Mouse (Mus musculus) brain, embryonic 18.5 days (tissue): ENCODE measurements around the gene Wdr95.

Experiments
- DNase-seq: peaks from one replicate; pipeline ENCODE4 v3.0.0-alpha.2; 2012; ENCODE audit warnings: low read depth, low spot score

Wdr95 gene

GRCm38 (mm10) chr5:149577449-149577848 is 49.0 kb downstream of the Wdr95 start:
- DNase-seq, result no peak

GRCm38 (mm10) chr5:149582642-149583262 is 54.3 kb downstream of the Wdr95 start:
- DNase-seq, result no peak

DNA sequence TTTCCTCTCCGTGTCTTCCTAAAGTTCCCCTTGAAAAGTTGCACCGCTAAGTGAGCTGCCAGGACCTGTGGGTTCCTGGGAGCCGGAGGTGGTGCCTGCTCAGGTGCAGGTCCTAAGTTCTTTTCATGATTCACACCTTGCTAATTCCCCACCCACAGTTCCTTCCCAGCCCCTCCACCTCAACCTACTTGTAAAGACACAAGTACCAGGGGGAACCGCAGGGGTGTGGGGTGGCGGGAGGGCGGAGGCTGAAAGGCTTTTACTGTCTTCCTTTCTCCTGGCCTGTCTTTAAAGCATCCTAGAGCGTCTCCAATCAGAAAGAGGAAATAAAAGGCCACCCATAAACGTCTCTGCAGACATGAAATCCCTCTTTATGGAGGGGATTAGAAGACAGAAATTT is 55.0 kb downstream of the Wdr95 start:
- no peak for DNase-seq

DNA sequence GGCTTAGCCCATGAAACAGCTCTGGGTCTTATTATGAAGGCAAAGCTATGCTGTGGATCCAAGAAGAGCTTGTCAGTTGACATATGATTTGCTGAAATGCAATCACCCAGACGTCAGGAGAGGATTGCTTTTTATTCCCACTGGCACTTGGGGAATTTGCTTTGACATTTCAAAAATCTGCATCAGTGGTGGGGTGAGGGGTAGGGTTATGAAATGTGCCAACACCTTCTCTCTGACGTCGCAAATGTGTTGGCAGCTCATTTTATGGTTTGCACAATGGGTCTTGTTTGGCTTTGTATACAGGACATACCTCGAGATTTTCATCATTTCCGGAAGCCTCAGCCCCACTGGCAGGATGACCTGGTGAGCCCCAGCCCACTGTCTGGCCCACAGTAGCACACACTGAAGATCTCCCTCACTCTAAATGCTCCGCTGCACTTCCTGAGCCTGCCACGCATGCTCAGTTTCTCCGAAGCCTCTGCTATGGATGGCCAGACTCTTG is 55.7 kb downstream of the Wdr95 start:
- no peak for DNase-seq

- DNase-seq, result no peak
Measured at GRCm38 (mm10) chr5:149585231-149585630, 56.8 kb downstream of the Wdr95 start.

DNA sequence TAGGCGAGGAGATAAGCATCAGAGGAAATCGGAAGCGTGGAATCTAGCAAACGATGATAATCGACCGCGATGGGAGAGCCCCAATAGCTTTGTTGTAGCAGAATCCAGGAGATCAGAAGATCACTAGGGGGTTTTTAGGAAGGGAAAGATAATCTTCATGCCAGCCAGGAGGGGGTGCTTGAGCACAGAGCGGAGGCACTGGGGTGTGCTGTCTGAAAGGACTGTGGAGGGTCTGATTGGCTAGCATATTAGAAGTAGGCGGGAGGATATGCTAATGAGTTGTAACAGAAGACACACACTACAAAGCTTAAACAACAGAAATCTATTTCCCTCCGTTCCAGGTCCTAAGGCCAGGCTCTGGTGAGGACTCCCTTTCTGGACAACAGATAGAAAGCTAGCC is 57.4 kb downstream of the Wdr95 start:
- no peak for DNase-seq

DNA sequence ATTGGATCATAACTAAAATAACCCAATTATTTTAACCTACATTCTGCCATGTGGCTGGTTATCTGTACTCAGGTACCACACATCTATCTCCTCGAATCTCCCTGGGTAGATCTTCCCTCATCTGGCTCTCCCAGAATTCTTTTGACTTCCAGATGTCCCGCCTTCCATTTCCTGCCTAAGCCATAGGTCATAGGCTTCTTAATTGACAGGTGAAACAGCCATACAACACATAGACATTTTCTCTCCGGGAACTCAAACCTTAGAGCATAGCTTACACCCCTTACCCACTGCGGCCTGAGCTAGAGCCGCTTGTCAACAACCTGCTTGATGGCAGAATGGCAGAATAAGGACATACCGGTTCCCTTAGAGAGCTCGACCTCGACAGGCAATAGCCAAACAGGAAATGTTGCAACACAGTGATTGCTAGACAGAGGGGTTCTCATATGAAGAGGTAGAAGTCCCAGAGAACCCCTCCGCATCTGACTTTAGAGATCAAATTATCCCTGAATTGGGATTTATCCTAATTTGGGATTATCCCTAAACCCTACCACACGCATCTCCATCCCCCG is 58.9 kb downstream of the Wdr95 start:
- no peak for DNase-seq

GRCm38 (mm10) chr5:149588814-149589534 is 60.5 kb downstream of the Wdr95 start:
- no peak for DNase-seq

GRCm38 (mm10) chr5:149589932-149590331 is 61.5 kb downstream of the Wdr95 start:
- DNase-seq, result no peak

- DNase-seq, result no peak
Measured at GRCm38 (mm10) chr5:149594215-149594614, 65.7 kb downstream of the Wdr95 start.

- no peak for DNase-seq
Measured at GRCm38 (mm10) chr5:149597351-149597750, 68.9 kb downstream of the Wdr95 start.

DNA sequence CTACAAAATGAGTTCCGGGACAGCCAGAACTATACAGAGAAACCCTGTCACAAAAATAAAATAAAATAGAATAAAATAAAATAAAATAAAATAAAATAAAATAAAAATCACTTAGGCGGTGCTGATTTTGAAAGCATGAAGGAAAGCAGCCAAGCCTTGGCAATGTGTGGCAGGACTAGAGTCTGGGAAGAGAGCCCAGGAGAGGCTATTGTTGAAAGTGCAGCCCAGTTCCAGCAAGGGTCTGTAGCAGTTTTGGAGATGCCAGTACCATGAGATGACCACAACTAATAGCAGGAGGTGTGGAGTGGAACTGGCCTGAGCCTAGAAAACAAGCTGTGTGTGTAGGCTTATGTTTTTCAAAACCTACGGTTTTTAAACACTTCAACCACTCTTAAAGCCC is 73.5 kb downstream of the Wdr95 start:
- no peak for DNase-seq

- DNase-seq, result no peak
Measured at GRCm38 (mm10) chr5:149603241-149603640, 74.8 kb downstream of the Wdr95 start.

DNA sequence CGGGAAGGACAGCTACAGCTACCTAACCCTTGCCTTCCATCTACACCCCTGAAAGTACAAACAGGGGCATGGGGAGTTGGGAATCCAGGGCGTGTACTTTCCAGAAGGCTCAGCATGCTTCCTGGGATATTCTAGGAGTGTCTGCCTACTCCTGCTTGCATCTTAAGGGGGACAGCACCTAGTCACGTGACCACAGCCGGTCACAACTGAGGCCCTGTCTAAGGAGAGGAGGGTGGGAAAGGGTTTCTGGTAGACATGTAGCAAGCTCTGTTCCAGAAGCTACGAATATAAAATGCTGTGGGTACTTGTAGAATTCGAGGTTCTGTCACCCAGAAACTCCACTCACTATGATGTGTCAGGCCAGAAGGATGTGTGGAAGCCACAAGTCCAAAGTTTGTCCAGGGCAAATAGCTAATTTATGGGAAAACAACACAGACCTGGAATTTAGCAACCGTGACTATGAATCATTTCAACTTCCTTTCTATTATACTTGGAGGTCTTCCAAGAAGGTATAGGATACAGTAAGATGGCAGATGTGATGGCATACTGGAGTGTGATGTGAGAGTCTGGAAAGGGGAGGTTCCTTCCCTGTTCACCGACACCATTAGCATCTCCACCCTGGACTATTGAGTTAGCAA is 78.7 kb downstream of the Wdr95 start:
- no peak for DNase-seq

- DNase-seq, result no peak
Measured at GRCm38 (mm10) chr5:149611476-149612164, 83.1 kb downstream of the Wdr95 start.

DNA sequence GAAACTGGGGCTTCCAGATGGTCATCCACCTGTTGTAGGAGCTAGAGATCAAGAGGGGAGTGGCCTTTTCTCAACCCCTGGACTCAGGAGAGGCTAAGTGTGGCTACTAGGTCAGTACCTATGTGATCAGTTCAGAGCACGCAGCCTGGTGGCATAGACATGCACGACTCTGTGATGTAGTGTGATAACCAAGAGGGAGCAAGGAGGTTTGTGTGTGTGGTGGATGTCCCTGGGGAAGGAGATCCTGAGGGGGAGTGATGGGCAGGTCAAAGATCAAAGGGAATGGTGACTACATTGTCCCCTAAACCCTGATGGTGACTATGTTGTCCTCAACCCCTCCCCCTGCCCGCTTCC is 83.7 kb downstream of the Wdr95 start:
- DNase-seq, result no peak

DNA sequence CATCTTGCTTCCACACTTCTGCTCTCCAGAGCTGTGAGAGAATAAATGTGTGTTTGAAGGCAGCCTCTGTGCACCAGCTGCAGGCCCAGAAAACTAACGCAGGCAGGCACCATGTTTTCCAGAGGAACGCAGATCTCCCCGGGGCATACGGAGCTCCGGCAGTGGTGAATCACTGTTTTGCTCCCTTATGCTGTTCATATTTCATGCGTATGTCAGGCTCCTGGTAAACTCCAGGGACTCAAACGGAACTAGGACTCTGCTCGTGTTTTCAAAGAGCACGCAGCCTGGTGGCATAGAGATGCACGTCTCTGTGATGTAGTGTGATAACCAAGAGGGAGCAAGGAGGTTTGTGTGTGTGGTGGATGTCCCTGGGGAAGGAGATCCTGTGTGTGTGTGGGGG is 84.3 kb downstream of the Wdr95 start:
- DNase-seq, result no peak

DNA sequence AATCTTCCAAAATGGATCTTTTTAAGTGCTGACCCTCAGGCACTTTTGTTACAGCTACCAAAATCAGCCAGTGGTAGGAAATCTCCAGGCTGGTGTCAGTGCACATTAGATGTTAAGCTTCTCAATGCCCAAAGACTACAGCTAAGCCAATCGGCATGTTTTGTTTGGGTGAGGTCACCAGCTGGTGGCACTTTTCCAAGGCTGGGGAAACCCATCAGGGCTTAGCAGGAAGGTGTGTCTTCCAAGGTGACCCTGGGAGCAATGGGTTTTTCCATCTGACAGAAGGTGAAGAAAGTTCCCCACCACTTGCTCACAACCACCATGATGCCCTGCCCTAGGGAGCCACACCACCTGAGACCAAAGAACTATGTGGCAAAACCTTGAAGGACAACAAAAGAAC is 87.7 kb downstream of the Wdr95 start:
- DNase-seq, result no peak

DNA sequence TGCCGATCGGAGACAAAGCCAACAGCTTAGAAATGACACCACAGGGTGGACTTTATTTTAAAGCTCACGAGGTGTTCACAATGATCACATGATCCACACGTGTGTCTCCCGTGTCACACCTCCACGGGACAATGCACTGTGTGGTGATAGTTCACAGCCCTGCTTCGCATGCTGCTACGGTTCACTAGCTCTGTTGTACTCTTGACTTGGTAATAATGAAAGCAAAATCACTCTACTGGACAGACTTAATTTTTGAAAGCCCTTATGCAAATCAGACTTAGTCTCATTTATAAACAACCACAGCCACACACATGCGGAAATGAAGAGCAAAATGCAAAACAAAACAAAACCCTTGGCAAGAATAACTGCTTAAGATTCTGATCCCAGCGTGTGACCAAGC is 88.3 kb downstream of the Wdr95 start:
- DNase-seq, result no peak

DNA sequence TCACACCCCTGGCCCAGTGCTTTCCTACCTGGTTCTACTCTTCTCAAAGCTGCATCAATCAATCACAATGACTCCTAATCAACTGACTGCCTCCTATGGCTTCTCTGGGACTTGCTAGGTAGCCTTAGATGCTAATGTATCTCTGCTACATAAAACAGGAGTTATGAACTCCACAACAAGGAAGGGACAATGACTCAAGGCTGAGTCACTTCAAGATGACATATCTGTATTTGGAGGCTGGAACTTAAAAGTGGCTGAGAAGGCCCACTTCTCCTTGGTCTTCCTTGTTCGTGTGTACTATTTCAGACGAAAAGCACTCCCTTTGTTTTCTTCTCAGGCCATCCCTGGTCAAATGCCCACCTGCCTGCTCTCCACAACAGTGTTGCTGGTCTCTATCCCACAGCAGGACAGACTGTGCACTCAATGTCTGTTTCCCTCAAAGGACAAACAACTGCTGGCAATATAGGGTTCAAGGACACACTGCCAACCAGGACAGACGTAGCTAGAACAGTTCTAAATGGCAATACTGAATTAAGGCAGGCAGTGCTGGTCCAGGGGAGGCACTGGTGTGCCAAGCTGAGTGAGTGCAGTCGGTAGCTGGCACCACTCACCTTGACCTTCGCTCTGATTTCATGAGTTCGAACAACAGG is 89.4 kb downstream of the Wdr95 start:
- DNase-seq, result no peak

GRCm38 (mm10) chr5:149622152-149622551 is 93.7 kb downstream of the Wdr95 start:
- no peak for DNase-seq

GRCm38 (mm10) chr5:149622644-149623043 is 94.2 kb downstream of the Wdr95 start:
- DNase-seq, result no peak
